Mouse (Mus musculus) hindbrain, embryonic 11.5 days (tissue): ENCODE results near the gene Ankrd13a. TPM values are rescaled to one million over a fixed set of nuclear protein-coding genes. Genes with fewer than 3 reads are reported as not detected.

Source experiments
- ATAC-seq: fragments of 200-750 bp; cut with Nextera tagmentation; 2 replicates; pipeline ENCODE4 v1.8.0; 2017; ENCODE audit warnings: mild to moderate bottlenecking, moderate TSS enrichment, moderate library complexity; ENCODE audit not compliant: low FRiP score
- DNase-seq: peaks from one replicate; pipeline ENCODE4 v3.0.0-alpha.2; 2015; ENCODE audit warnings: low spot score
- H3K27ac ChIP-seq: fragments of 300-500 bp; sonication (generic); 2 replicates; pipeline ENCODE4 v1.5.1; 2014; ENCODE audit warnings: mild to moderate bottlenecking, low read depth, low read length
- H3K27me3 ChIP-seq: fragments of 300-500 bp; sonication (generic); 2 replicates; pipeline ENCODE4 v1.6.1; 2014; ENCODE audit warnings: mild to moderate bottlenecking, low read length, moderate library complexity, mixed read lengths; ENCODE audit not compliant: control insufficient read depth, insufficient read depth
- H3K36me3 ChIP-seq: fragments of 300-500 bp; sonication (generic); 2 replicates; pipeline ENCODE4 v1.6.1; 2014; ENCODE audit warnings: mild to moderate bottlenecking, low read length, moderate library complexity, mixed read lengths; ENCODE audit not compliant: control insufficient read depth, insufficient read depth
- H3K4me1 ChIP-seq: fragments of 300-500 bp; sonication (generic); replicated peaks from 2 replicates; pipeline ENCODE4 v1.6.1; 2014; ENCODE audit warnings: low read length, mixed read lengths; ENCODE audit not compliant: control insufficient read depth, insufficient read depth
- H3K4me2 ChIP-seq: fragments of 300-500 bp; sonication (generic); replicated peaks from 2 replicates; pipeline ENCODE4 v1.6.1; 2014; ENCODE audit warnings: mild to moderate bottlenecking, low read depth, low read length
- H3K4me3 ChIP-seq: fragments of 300-500 bp; sonication (generic); 2 replicates; pipeline ENCODE4 v1.5.1; 2014; ENCODE audit warnings: low read depth, low read length
- H3K9ac ChIP-seq: fragments of 300-500 bp; sonication (generic); 2 replicates; pipeline ENCODE4 v1.6.1; 2014; ENCODE audit warnings: low read depth, low read length
- H3K9me3 ChIP-seq: fragments of 300-500 bp; sonication (generic); 2 replicates; pipeline ENCODE4 v1.6.1; 2016; ENCODE audit warnings: low read length; ENCODE audit not compliant: control insufficient read depth
- WGBS: fragments of 180-500 bp; shearing (Covaris S2); extraction: QIAGEN DNeasy Blood & Tissue Kit; methylation state at CpG from one replicate; pipeline ENCODE4 v1.1.7; 2014; 5-methylcytosine and 5-hydroxymethylcytosine counted together
- polyA plus RNA-seq: library from polyadenylated mRNA; unstranded; fragments of >200 nt; fragmentation: Nextera tagmentation; extraction: Ambion mirVana; gene quantifications from 2 replicates; pipeline ENCODE4 v1.2.1, GENCODE M21; 2014

Ankrd13a gene
- 71.0 and 71.7 TPM in 2 replicates for polyA plus RNA-seq

- Histone ChIP-seq H3K36me3 (no peaks in the 10 kb centered on the region), H3K27me3 (no peaks in the 10 kb centered on the region), H3K4me1 (peaks cover 5% of the 10 kb centered on the region), H3K4me2 (peak within 1 kb of the TSS; percentile 61), H3K27ac (peak within 1 kb of the TSS; percentile 92), H3K9me3 (no peaks in the 10 kb centered on the region), H3K4me3 (peak within 1 kb of the TSS; percentile 77), H3K9ac (peak within 1 kb of the TSS; percentile 92)
- under 1% methylated on average over 63 of the region's 73 CpGs for WGBS
- ATAC-seq, result peak; percentile 84
- peak; percentile 90 for DNase-seq
Measured at GRCm38 (mm10) chr5:114774403-114775051, at the start of gene Ankrd13a. TSS of gene Ankrd13a (plus strand) at chr5:114774677.

GRCm38 (mm10) chr5:114728160-114728559 is 46.3 kb upstream of the Ankrd13a start:
- 84% methylated on average over 10 of the region's 10 CpGs for WGBS
- Histone ChIP-seq H3K4me1 (no peaks in the 10 kb centered on the region), H3K27me3 (no peaks in the 10 kb centered on the region), H3K9ac (no peak overlapping the region), H3K36me3 (0 out of 2 replicates have a peak, but pooled peaks cover 2% of the 10 kb centered on the region), H3K9me3 (no peaks in the 10 kb centered on the region), H3K4me2 (no peak overlapping the region), H3K27ac (no peak overlapping the region), H3K4me3 (no peak overlapping the region)
- no peak for DNase-seq
- ATAC-seq, result no peak

GRCm38 (mm10) chr5:114730129-114730528 is 44.3 kb upstream of the Ankrd13a start:
- no peak overlapping the region for H3K4me2 ChIP-seq
- 67% methylated on average over 10 of the region's 10 CpGs for WGBS
- H3K4me3 ChIP-seq, result no peak overlapping the region
- no peak overlapping the region for H3K9ac ChIP-seq
- 0 out of 2 replicates have a peak, but pooled peaks cover 2% of the 10 kb centered on the region for H3K36me3 ChIP-seq
- H3K4me1 ChIP-seq, result no peaks in the 10 kb centered on the region
- DNase-seq, result peak; percentile 19
- ATAC-seq, result no peak
- H3K27ac ChIP-seq, result no peak overlapping the region
- no peaks in the 10 kb centered on the region for H3K27me3 ChIP-seq
- no peaks in the 10 kb centered on the region for H3K9me3 ChIP-seq

- Histone ChIP-seq H3K27ac (no peak overlapping the region), H3K36me3 (0 out of 2 replicates have a peak, but pooled peaks cover 2% of the 10 kb centered on the region), H3K27me3 (no peaks in the 10 kb centered on the region), H3K9ac (no peak overlapping the region), H3K4me1 (no peaks in the 10 kb centered on the region), H3K9me3 (no peaks in the 10 kb centered on the region), H3K4me3 (no peak overlapping the region), H3K4me2 (no peak overlapping the region)
- ATAC-seq (no peak), DNase-seq (no peak)
- WGBS, result 64% methylated on average over 6 of the region's 6 CpGs
Measured at GRCm38 (mm10) chr5:114731498-114731897, 43.0 kb upstream of the Ankrd13a start.

- H3K4me1 ChIP-seq, result no peaks in the 10 kb centered on the region
- no peak overlapping the region for H3K9ac ChIP-seq
- 91% methylated on average over 15 of the region's 15 CpGs for WGBS
- no peaks in the 10 kb centered on the region for H3K27me3 ChIP-seq
- no peaks in the 10 kb centered on the region for H3K9me3 ChIP-seq
- H3K4me3 ChIP-seq, result no peak overlapping the region
- ATAC-seq (no peak), DNase-seq (no peak)
- no peak overlapping the region for H3K27ac ChIP-seq
- H3K4me2 ChIP-seq, result no peak overlapping the region
- peaks cover 4% of the 10 kb centered on the region; the same call in 1 of the 2 replicates for H3K36me3 ChIP-seq
Measured at GRCm38 (mm10) chr5:114731969-114732368, 42.5 kb upstream of the Ankrd13a start.

GRCm38 (mm10) chr5:114733606-114734005 is 40.9 kb upstream of the Ankrd13a start:
- Histone ChIP-seq H3K4me2 (no peak overlapping the region), H3K27me3 (no peaks in the 10 kb centered on the region), H3K9me3 (no peaks in the 10 kb centered on the region), H3K27ac (no peak overlapping the region), H3K4me1 (no peaks in the 10 kb centered on the region), H3K36me3 (peaks cover 7% of the 10 kb centered on the region; the same call in 1 of the 2 replicates), H3K9ac (no peak overlapping the region), H3K4me3 (no peak overlapping the region)
- 96% methylated on average over 15 of the region's 15 CpGs for WGBS
- ATAC-seq (no peak), DNase-seq (no peak)

- Histone ChIP-seq H3K9me3 (no peaks in the 10 kb centered on the region), H3K4me2 (no peak overlapping the region), H3K4me1 (no peaks in the 10 kb centered on the region), H3K4me3 (no peak overlapping the region), H3K27ac (no peak overlapping the region), H3K27me3 (no peaks in the 10 kb centered on the region), H3K9ac (no peak overlapping the region), H3K36me3 (peaks cover 7% of the 10 kb centered on the region)
- no peak for ATAC-seq
- WGBS, result 87% methylated on average over 21 of the region's 21 CpGs
- no peak for DNase-seq
Measured at GRCm38 (mm10) chr5:114737090-114737887, 37.2 kb upstream of the Ankrd13a start.

GRCm38 (mm10) chr5:114738707-114739241 is 35.7 kb upstream of the Ankrd13a start:
- no peak for ATAC-seq
- Histone ChIP-seq H3K4me2 (no peak overlapping the region), H3K36me3 (peaks cover 7% of the 10 kb centered on the region), H3K4me1 (no peaks in the 10 kb centered on the region), H3K27me3 (no peaks in the 10 kb centered on the region), H3K9ac (no peak overlapping the region), H3K4me3 (no peak overlapping the region), H3K27ac (no peak overlapping the region), H3K9me3 (no peaks in the 10 kb centered on the region)
- no peak for DNase-seq
- WGBS, result 82% methylated on average over 12 of the region's 12 CpGs
